Mouse (Mus musculus) liver, adult 2 months (tissue): Measurements from ENCODE around the gene Nova2. TPM values are rescaled to one million over a fixed set of nuclear protein-coding genes. Genes with fewer than 3 reads are reported as not detected.
A peak's percentile ranks its signal among the peaks of the same experiment; 100 is the strongest.

Experiments used
- DNase-seq: peaks from one replicate; pipeline ENCODE4 v3.0.0-alpha.2; 2011; ENCODE audit warnings: low read depth, low spot score; ENCODE audit errors: extremely low read depth
- H3K27ac ChIP-seq: fragments of 200-500 bp; replicated peaks from 2 replicates; pipeline ENCODE4 v1.5.1; 2012; ENCODE audit warnings: low read depth, mild to moderate bottlenecking, control low read depth, inconsistent platforms, low read length; ENCODE audit not compliant: insufficient read depth
- H3K27me3 ChIP-seq: fragments of 200-500 bp; 2 replicates; pipeline ENCODE4 v1.6.1; 2012; ENCODE audit warnings: mild to moderate bottlenecking, moderate library complexity, low read length, inconsistent platforms; ENCODE audit not compliant: control insufficient read depth, insufficient read depth
- H3K36me3 ChIP-seq: fragments of 200-500 bp; 2 replicates; pipeline ENCODE4 v1.6.1; 2012; ENCODE audit warnings: low read length, inconsistent platforms; ENCODE audit not compliant: control insufficient read depth, insufficient read depth
- H3K4me1 ChIP-seq: fragments of 200-500 bp; 2 replicates; pipeline ENCODE4 v1.6.1; 2011; ENCODE audit warnings: low read length; ENCODE audit not compliant: control insufficient read depth, insufficient read depth
- H3K4me3 ChIP-seq: fragments of 200-500 bp; 2 replicates; pipeline ENCODE4 v1.5.1; 2011; ENCODE audit warnings: low read depth, mild to moderate bottlenecking, control low read depth, low read length, moderate library complexity; ENCODE audit not compliant: insufficient read depth
- H3K79me2 ChIP-seq: fragments of 200-500 bp; 2 replicates; pipeline ENCODE4 v1.6.1; 2012; ENCODE audit warnings: inconsistent platforms, mild to moderate bottlenecking, low read length, moderate library complexity; ENCODE audit not compliant: control insufficient read depth, insufficient read depth
- H3K9ac ChIP-seq: fragments of 200-500 bp; 2 replicates; pipeline ENCODE4 v1.6.1; 2012; ENCODE audit warnings: low read depth, mild to moderate bottlenecking, control low read depth, inconsistent platforms, low read length
- CTCF ChIP-seq: fragments of 200-500 bp; IDR thresholded peaks from 2 replicates; pipeline ENCODE4 v1.5.1; 2011; ENCODE audit warnings: low read depth, low read length, control low read depth
- POLR2A ChIP-seq: fragments of 200-500 bp; IDR thresholded peaks from 2 replicates; pipeline ENCODE4 v1.6.1; 2011; ENCODE audit warnings: low read length, control low read depth; ENCODE audit not compliant: insufficient read depth; ENCODE audit errors: extremely low read depth
- WGBS: fragments of 180-500 bp; shearing (Covaris S2); methylation state at CpG from one replicate; pipeline ENCODE4 v1.1.7; 2018; 5-methylcytosine and 5-hydroxymethylcytosine counted together
- polyA plus RNA-seq: library from polyadenylated mRNA; depleted of rRNA; stranded (reverse); fragments of >200 nt; gene quantifications from 2 replicates; pipeline ENCODE4 v1.2.3, GENCODE M21; 2012; rRNA removed
- total RNA-seq: library from RNA; depleted of rRNA; stranded (reverse); fragments of >200 nt; gene quantifications from 2 replicates; pipeline ENCODE4 v1.2.3, GENCODE M21; 2014; rRNA removed

The Nova2 gene
- 0.09 and 0.27 TPM in 2 replicates for total RNA-seq
- polyA plus RNA-seq: 0.16 and 0.24 TPM in 2 replicates

- peak within 1 kb of the TSS; percentile 75 for H3K4me3 ChIP-seq
- DNase-seq: no peak
- TF ChIP-seq CTCF: no peak
- TF ChIP-seq POLR2A: no peak
- H3K4me1 ChIP-seq: no peaks in the 10 kb centered on the region; the same call in 1 of the 2 replicates
- 3% methylated on average over 37 of the region's 45 CpGs for WGBS
- peaks cover 21% of the 10 kb centered on the region for H3K27me3 ChIP-seq
- H3K79me2 ChIP-seq: no peaks in the 10 kb centered on the region
- H3K9ac ChIP-seq: peak within 1 kb of the TSS; percentile 77
- no peak within 1 kb of the TSS; the same call in 1 of the 2 replicates for H3K27ac ChIP-seq
- no peaks in the 10 kb centered on the region for H3K36me3 ChIP-seq
Observed at GRCm38 (mm10) chr7:18925162-18925938, at the start of gene Nova2. Gene Nova2 (plus strand): TSS chr7:18925888.

- Histone ChIP-seq H3K4me1 (no peaks in the 10 kb centered on the region), H3K27ac (no peak overlapping the region), H3K9ac (no peak overlapping the region), H3K36me3 (no peaks in the 10 kb centered on the region), H3K79me2 (no peaks in the 10 kb centered on the region), H3K4me3 (no peak overlapping the region), H3K27me3 (no peaks in the 10 kb centered on the region)
- DNase-seq: no peak
- 60% methylated on average over 7 of the region's 7 CpGs for WGBS
- TF ChIP-seq POLR2A (no peak), CTCF (no peak)
Observed at GRCm38 (mm10) chr7:18878691-18879090, 47.0 kb upstream of the Nova2 start.

DNA sequence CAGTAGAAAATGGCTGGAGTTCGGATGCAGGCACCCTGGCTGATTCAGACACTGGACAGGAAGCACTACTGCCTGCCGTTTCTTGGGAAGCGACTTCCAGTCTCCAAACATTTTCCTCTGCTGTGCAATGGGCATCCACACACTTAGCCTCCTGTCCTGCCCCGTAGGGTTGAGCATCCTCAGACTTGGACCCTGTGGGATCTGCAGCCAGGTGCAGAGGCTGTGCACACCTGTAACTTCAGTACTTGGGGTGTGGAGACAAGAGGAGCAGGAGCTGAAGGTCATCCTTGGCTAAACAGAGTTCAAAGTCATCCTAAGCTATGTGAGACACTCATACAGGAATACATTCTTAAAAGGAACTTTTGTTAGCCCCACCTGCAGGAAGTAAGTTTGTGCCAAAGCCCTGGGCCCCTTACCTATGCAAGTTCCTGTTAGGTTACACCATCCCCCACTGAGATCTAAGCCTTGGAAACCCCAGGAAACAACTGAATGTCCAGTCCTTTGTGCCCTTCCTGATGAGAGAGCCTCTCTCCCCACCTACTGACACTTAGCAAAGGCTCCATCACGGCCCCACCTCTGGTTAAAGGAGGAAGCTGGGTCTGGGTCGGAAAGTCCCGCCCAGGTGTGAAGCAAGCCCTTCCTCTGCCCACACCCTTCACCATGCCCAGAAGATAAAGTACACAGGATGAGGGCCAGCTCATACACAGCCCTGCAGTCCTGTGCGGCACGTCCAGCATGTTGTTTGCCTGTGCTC lies 41.5 kb upstream of the Nova2 start:
- no peak overlapping the region for H3K9ac ChIP-seq
- DNase-seq: no peak
- TF ChIP-seq POLR2A: no peak
- TF ChIP-seq CTCF: no peak
- H3K36me3 ChIP-seq: no peaks in the 10 kb centered on the region
- WGBS: 33% methylated on average over 9 of the region's 9 CpGs
- H3K4me3 ChIP-seq: peak overlapping the region; percentile 18; the same call in 1 of the 2 replicates
- H3K4me1 ChIP-seq: 0 out of 2 replicates have a peak, but pooled peaks cover 1% of the 10 kb centered on the region
- H3K79me2 ChIP-seq: no peaks in the 10 kb centered on the region
- H3K27me3 ChIP-seq: no peaks in the 10 kb centered on the region
- H3K27ac ChIP-seq: no peak overlapping the region

DNA sequence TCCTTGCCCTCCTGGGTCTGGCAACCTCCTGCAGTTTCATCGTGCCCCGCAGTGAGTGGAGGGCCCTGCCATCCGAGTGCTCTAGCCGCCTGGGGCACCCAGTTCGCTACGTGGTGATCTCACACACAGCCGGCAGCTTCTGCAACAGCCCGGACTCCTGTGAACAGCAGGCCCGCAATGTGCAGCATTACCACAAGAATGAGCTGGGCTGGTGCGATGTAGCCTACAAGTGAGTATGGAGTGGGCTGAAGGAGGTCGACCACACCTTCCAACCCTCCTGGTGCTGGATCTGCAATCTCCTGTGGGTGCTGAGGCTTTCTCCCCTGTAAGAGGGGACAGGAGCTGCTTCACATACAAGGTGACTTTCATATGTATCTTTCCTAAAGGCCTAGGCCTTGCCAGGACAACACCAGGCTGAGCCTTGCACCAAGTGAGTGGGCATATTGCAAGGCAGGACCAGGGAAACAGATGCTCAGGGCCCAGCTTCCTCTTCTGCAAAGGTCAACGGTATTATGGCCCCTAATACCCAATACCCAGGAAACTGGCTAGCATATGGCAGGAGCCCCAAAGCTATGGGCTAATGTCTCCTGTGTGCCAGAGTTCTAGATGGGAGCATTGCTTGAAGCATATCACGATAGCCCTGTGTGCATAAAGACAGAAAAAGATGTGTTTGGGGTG lies 40.8 kb upstream of the Nova2 start:
- Histone ChIP-seq H3K4me1 (0 out of 2 replicates have a peak, but pooled peaks cover 1% of the 10 kb centered on the region), H3K9ac (no peak overlapping the region), H3K36me3 (no peaks in the 10 kb centered on the region), H3K27me3 (no peaks in the 10 kb centered on the region), H3K4me3 (peak overlapping the region; percentile 18; the same call in 1 of the 2 replicates), H3K79me2 (no peaks in the 10 kb centered on the region), H3K27ac (no peak overlapping the region)
- 62% methylated on average over 13 of the region's 13 CpGs for WGBS
- TF ChIP-seq CTCF: no peak
- no peak for TF ChIP-seq POLR2A
- DNase-seq: no peak

- no peaks in the 10 kb centered on the region for H3K27me3 ChIP-seq
- H3K4me1 ChIP-seq: 0 out of 2 replicates have a peak, but pooled peaks cover 1% of the 10 kb centered on the region
- H3K27ac ChIP-seq: no peak overlapping the region
- TF ChIP-seq CTCF (no peak), POLR2A (no peak)
- no peak for DNase-seq
- H3K4me3 ChIP-seq: no peak overlapping the region
- WGBS: 100% methylated on average over 1 of the region's 1 CpGs
- H3K9ac ChIP-seq: no peak overlapping the region
- H3K79me2 ChIP-seq: no peaks in the 10 kb centered on the region
- H3K36me3 ChIP-seq: no peaks in the 10 kb centered on the region
Observed at GRCm38 (mm10) chr7:18886963-18887362, 38.7 kb upstream of the Nova2 start.
